Mouse (Mus musculus) thymus, postnatal 4 days (tissue): Measurements from ENCODE around the gene Opcml.

Experiments
- DNase-seq: peaks from one replicate; pipeline ENCODE4 v3.0.0; 2021

Opcml gene

GRCm38 (mm10) chr9:28012664-28013063 lies 222.1 kb downstream of the Opcml start:
- DNase-seq = no peak

- no peak for DNase-seq
Observed at GRCm38 (mm10) chr9:28013192-28013591, 222.6 kb downstream of the Opcml start.

- no peak for DNase-seq
Observed at GRCm38 (mm10) chr9:28028156-28028555, 237.6 kb downstream of the Opcml start.

- DNase-seq = no peak
Observed at GRCm38 (mm10) chr9:28028788-28029393, 238.3 kb downstream of the Opcml start.

GRCm38 (mm10) chr9:28049157-28049556 lies 258.6 kb downstream of the Opcml start:
- DNase-seq = no peak

- DNase-seq = no peak
Observed at GRCm38 (mm10) chr9:28057171-28057845, 266.7 kb downstream of the Opcml start.

GRCm38 (mm10) chr9:28065126-28065525 lies 274.6 kb downstream of the Opcml start:
- DNase-seq = no peak

GRCm38 (mm10) chr9:28080694-28081093 lies 290.1 kb downstream of the Opcml start:
- DNase-seq = no peak

- DNase-seq = no peak
Observed at GRCm38 (mm10) chr9:28083754-28084153, 293.2 kb downstream of the Opcml start.

GRCm38 (mm10) chr9:28084273-28084726 lies 293.7 kb downstream of the Opcml start:
- DNase-seq = no peak

GRCm38 (mm10) chr9:28091395-28091794 lies 300.8 kb downstream of the Opcml start:
- DNase-seq = no peak

- no peak for DNase-seq
Observed at GRCm38 (mm10) chr9:28094722-28095121, 304.1 kb downstream of the Opcml start.

- DNase-seq = no peak
Observed at GRCm38 (mm10) chr9:28096204-28096603, 305.6 kb downstream of the Opcml start.

GRCm38 (mm10) chr9:28101981-28102380 lies 311.4 kb downstream of the Opcml start:
- no peak for DNase-seq

- DNase-seq = no peak
Observed at GRCm38 (mm10) chr9:28121858-28122257, 331.3 kb downstream of the Opcml start.

GRCm38 (mm10) chr9:28128735-28129134 lies 338.2 kb downstream of the Opcml start:
- no peak for DNase-seq

- DNase-seq = no peak
Observed at GRCm38 (mm10) chr9:28131521-28131920, 340.9 kb downstream of the Opcml start.

- no peak for DNase-seq
Observed at GRCm38 (mm10) chr9:28136614-28137013, 346.0 kb downstream of the Opcml start.

- no peak for DNase-seq
Observed at GRCm38 (mm10) chr9:28139957-28140597, 349.5 kb downstream of the Opcml start.

GRCm38 (mm10) chr9:28149507-28149906 lies 358.9 kb downstream of the Opcml start:
- DNase-seq = no peak

- no peak for DNase-seq
Observed at GRCm38 (mm10) chr9:28153748-28154147, 363.2 kb downstream of the Opcml start.

GRCm38 (mm10) chr9:28157092-28157491 lies 366.5 kb downstream of the Opcml start:
- no peak for DNase-seq

GRCm38 (mm10) chr9:28160953-28161352 lies 370.4 kb downstream of the Opcml start:
- DNase-seq = no peak

GRCm38 (mm10) chr9:28163946-28164345 lies 373.4 kb downstream of the Opcml start:
- no peak for DNase-seq
